Mouse (Mus musculus) bone marrow macrophage, adult 2 months (primary cell): ENCODE data around the gene Sept8.

Experiments
- CTCF ChIP-seq: IDR thresholded peaks from 2 replicates; pipeline ENCODE4 v1.5.1; 2012; ENCODE audit warnings: low read depth, mild to moderate bottlenecking, low read length, moderate library complexity
- POLR2A ChIP-seq: IDR thresholded peaks from 2 replicates; pipeline ENCODE4 v1.6.1; 2012; ENCODE audit warnings: mild to moderate bottlenecking, low read depth, low read length, borderline replicate concordance

DNA sequence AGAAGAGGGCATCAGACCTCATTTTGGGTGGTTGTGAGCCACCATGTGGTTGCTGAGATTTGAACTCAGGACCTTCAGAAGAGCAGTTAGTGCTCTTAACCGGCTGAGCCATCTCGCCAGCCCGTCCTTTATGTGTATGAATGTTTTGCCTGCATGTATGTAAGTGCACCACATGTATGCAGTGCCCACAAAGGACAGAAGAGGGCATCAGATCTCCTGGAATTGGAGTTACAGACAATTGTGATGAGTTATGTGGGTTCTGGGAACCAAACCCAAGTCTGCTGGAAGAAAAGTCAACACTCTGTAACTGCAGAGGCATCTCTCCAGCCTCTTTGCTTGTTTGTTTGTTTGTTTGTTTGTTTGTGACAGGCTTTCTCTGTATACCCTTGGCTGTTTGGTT, 61.5 kb downstream of the Sept8 start:
- TF ChIP-seq CTCF, result no peak
- no peak for TF ChIP-seq POLR2A
